Mouse (Mus musculus) subcutaneous adipose tissue, adult 2 months (tissue): Measurements from ENCODE around the gene Gm44. TPM values are rescaled to one million over a fixed set of nuclear protein-coding genes. Genes with fewer than 3 reads are reported as not detected.

Source experiments
- polyA plus RNA-seq: library from polyadenylated mRNA; depleted of rRNA; stranded (reverse); fragments of >200 nt; gene quantifications from 2 replicates; pipeline ENCODE4 v1.2.3, GENCODE M21; 2012; ENCODE audit warnings: low replicate concordance; rRNA removed

The Gm44 gene
- polyA plus RNA-seq = not detected in 2 replicates

GRCm38 (mm10) chrX:90891842-90892241 lies at the start of gene Gm44:
Gene Gm44, plus strand, starts transcription at chrX:90892142.

